Mouse (Mus musculus) c-Kit-positive CD71-negative TER-119-negative erythroid progenitor cells, embryonic 14.5 days (primary cell): ENCODE data around the gene Znrd1.

Experiments
- DNase-seq: peaks from one replicate; pipeline ENCODE4 v3.0.0-alpha.2; 2013; ENCODE audit warnings: low read depth

Znrd1 gene

GRCm38 (mm10) chr17:36971172-36971850 lies 13.0 kb upstream of the Znrd1 start:
- DNase-seq, result no peak

GRCm38 (mm10) chr17:36970316-36970890 lies 12.0 kb upstream of the Znrd1 start:
- DNase-seq, result no peak

- no peak for DNase-seq
Measured at GRCm38 (mm10) chr17:36966875-36967274, 8.5 kb upstream of the Znrd1 start.

GRCm38 (mm10) chr17:36961125-36961524 lies 2.8 kb upstream of the Znrd1 start:
- no peak for DNase-seq

- no peak for DNase-seq
Measured at GRCm38 (mm10) chr17:36958884-36959283, 525 bp upstream of the Znrd1 start.

GRCm38 (mm10) chr17:36953062-36953461 lies 5.3 kb downstream of the Znrd1 start:
- DNase-seq, result no peak

- no peak for DNase-seq
Measured at GRCm38 (mm10) chr17:36952631-36953030, 5.7 kb downstream of the Znrd1 start.

- DNase-seq, result peak; percentile 97
Measured at GRCm38 (mm10) chr17:36950981-36951947, 7.1 kb downstream of the Znrd1 start, which contains the start of gene Ppp1r11. Gene Ppp1r11 (minus strand): TSS chr17:36951741.

GRCm38 (mm10) chr17:36949265-36949664 lies 9.1 kb downstream of the Znrd1 start:
- DNase-seq, result no peak

GRCm38 (mm10) chr17:36948286-36948685 lies 10.1 kb downstream of the Znrd1 start:
- no peak for DNase-seq

GRCm38 (mm10) chr17:36947051-36947819 lies 11.1 kb downstream of the Znrd1 start:
- no peak for DNase-seq

GRCm38 (mm10) chr17:36944121-36944775 lies 14.1 kb downstream of the Znrd1 start:
- no peak for DNase-seq

GRCm38 (mm10) chr17:36943691-36944090 lies 14.7 kb downstream of the Znrd1 start:
- DNase-seq, result no peak

- no peak for DNase-seq
Measured at GRCm38 (mm10) chr17:36942791-36943471, 15.4 kb downstream of the Znrd1 start, which contains the start of gene Rnf39. Gene Rnf39 (plus strand): TSS chr17:36942918.

- no peak for DNase-seq
Measured at GRCm38 (mm10) chr17:36942391-36942790, 16.0 kb downstream of the Znrd1 start.

- no peak for DNase-seq
Measured at GRCm38 (mm10) chr17:36938056-36938455, 20.3 kb downstream of the Znrd1 start.

- DNase-seq, result no peak
Measured at GRCm38 (mm10) chr17:36931806-36932205, 26.6 kb downstream of the Znrd1 start.

GRCm38 (mm10) chr17:36931130-36931529 lies 27.2 kb downstream of the Znrd1 start:
- DNase-seq, result no peak

GRCm38 (mm10) chr17:36930233-36930632 lies 28.1 kb downstream of the Znrd1 start:
- DNase-seq, result no peak

GRCm38 (mm10) chr17:36929236-36929932 lies 29.0 kb downstream of the Znrd1 start:
- DNase-seq, result no peak
